Mouse (Mus musculus) C2C12 (cell line): ENCODE measurements around the gene Rbm8a2.

ENCODE experiments used
- CTCF ChIP-seq: IDR thresholded peaks from one replicate; pipeline ENCODE4 v1.5.1; 2011; ENCODE audit not compliant: control insufficient read depth, insufficient read depth, insufficient read length
- FOSL1 ChIP-seq: IDR thresholded peaks from one replicate; pipeline ENCODE4 v1.8.0; 2011; ENCODE audit warnings: mild to moderate bottlenecking, low read length; ENCODE audit not compliant: poor library complexity, insufficient read depth, severe bottlenecking
- MAX ChIP-seq: IDR thresholded peaks from one replicate; pipeline ENCODE4 v1.6.1; 2011; ENCODE audit warnings: mild to moderate bottlenecking, control low read depth
- USF1 ChIP-seq: IDR thresholded peaks from one replicate; pipeline ENCODE4 v1.6.1; 2011; ENCODE audit warnings: low read depth, mild to moderate bottlenecking, control low read depth, moderate library complexity

DNA sequence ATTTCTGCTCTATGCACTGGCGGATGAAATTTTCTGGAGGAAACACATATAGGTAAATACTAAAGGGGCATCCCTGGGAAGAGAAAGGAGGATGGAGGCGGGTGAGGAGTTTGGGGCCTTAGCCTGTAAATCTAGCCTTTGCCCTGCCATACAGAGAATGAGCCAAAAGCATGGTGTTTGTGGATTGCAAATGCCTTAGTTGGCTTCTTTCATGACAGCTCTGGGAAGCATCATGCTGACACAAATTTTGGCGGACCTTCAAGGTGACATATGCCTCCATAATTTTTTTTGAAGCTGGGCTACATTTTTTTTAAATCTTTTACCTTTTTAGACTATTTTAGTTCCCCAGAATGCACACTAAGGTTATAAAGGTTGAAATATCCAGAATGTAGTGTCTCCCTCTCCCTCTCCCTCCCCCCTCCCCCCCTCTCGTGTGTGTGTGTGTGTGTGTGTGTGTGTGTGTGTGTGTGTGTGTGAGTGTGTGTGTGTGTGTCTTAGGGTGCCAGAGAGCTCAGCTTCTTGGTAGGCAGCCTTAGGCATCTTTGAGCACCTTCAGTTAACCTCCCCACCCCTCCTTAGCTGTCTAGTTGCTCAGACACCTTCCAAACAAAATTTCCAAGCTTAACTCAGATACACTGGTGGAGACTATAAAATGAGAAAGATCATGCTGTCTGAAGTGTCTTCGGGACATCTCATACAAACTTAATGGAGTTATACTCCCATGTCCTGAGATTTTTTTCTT lies 11.7 kb downstream of the Rbm8a2 start:
- TF ChIP-seq USF1: no peak
- TF ChIP-seq MAX: no peak
- no peak for TF ChIP-seq FOSL1
- TF ChIP-seq CTCF: no peak
